Mouse (Mus musculus) ovary, adult 10 weeks (tissue): ENCODE data around the gene Tnfsf13. TPM values are rescaled to one million over a fixed set of nuclear protein-coding genes. Genes with fewer than 3 reads are reported as not detected.

Experiments used
- polyA plus RNA-seq: library from polyadenylated mRNA; stranded (reverse); fragments of 350-450 nt; fragmentation: Illumina TruSeq; extraction: RNeasy Lipid Tissue Mini Kit (QIAGEN cat#74804); gene quantifications from one replicate; pipeline ENCODE4 v1.2.3, GENCODE M21; 2014

Gene Tnfsf13
- 10.7 TPM for polyA plus RNA-seq

DNA sequence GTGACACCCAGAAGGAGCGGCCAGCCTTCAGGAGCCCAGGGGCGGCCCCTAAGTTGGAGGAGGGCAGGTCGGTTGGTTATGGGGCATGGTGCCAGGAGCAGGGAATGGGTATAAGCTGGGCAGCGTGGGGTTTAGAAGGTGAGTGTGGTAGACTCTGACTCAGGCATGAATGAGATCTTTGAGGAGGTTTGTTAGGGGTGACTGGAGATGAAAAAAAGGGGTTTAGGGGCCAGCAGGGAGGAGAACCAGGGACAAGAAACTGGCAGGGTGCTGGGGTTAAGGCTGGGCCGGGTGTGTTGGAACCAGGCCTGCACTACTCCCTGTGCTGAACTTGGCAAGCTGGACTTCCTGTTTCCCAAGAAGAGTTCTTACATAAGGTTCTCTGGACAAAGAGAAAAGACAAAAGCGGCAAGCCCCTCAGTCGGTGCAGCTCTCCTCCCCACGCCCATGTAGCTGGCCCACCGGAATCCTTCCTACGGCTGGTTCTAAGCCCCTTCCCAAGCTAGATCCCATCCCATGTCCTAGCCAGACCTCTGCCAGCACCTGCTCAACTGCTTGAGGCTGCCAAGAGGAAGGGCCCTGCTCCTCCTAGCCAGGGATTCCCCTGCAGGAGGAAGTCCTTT, at the start of gene Tnfsf13:
Gene Tnfsf13 (minus strand): TSS at position 259 of the 623 bp plus-strand sequence.

DNA sequence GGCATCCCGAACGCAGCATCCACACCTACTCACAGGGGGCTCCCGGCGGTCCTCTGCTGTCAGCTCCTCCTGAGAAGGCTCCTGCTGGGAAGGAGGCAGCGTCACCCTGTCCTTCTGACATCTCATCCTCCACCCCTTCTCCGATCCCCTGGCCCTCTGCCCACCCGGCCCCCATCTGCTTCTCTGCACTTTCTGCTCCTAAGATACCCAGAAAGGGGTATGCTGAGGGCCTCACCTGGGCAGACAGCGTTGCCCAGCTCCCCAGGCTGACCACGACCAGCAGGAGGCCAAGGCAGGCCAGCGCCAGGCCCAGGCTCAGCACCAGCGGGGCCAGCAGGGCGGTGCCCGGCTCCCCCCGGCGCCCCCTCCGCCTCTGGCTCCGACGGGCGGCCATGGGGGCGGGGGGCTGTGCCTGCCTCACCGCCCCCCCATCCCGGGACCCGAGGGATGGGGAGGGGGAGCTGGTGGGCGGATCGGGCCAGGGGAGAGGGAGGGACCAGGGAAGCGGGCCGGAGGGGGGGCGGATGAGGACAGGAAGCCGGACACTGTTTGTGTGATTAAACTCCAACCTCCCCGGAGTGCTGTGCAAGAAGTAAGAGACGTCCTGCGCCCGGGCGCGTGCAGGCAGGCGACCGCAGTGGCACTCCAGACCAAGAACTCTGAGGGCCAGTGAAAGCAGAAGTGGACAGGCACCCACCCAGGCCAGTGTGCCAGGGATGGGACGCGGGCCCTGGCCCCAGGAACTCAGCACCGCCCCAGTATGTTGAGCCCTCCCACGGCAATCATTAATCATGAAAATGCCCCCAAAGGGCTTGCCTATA, 10.0 kb upstream of the Tnfsf13 start, which contains the start of the genes Tnfsf12 and Tnfsfm13:
Gene Tnfsf12 (minus strand): TSS at position 489 of the 821 bp plus-strand sequence.
Gene Tnfsfm13 (minus strand): TSS at position 738 of the 821 bp plus-strand sequence.

DNA sequence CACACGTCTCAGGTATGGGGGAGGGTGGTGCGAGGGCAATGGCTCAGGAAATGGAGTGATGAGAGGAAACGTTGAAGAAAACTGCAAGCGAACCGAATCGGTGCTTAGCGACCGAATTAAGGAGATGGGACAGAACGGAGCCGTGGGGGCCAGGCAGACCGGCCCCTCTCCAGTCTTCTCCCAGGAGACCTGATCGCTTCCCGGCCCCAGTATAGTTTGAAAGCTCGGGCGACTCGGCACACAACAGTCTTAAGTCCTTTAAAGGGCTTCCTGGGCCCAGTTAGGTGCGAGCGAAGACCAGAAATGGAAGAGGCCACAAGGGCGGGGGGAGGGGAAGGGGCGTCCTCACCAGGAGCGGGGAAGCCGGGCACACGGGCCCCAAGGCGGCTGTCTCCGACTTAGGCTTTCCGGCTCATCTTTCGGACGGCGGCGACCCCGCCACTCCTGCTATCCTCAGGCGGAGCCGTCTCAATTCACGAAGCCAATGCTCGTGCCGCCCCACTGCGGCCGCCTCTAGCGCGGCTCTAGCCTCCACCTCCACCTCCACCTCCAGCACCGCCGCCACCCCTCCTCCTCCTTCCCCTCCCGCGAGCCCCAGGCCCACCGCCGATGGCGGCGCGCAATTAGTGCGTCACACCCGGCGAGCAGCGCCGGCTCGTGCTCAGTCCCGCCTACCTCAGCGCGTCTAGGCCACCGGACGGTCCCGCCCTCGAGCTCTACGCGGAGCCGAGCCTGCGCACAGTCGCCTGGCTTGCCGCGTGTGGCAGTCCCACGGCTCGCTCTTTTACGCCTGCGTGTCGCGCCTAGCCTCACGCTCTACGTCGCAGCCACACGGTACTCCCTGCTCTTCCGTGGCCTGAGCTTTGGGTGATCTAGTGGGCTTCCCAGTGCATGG, 4.0 kb downstream of the Tnfsf13 start, which contains the start of gene Senp3:
Gene Senp3 (minus strand): TSS at position 771 of the 895 bp plus-strand sequence.

DNA sequence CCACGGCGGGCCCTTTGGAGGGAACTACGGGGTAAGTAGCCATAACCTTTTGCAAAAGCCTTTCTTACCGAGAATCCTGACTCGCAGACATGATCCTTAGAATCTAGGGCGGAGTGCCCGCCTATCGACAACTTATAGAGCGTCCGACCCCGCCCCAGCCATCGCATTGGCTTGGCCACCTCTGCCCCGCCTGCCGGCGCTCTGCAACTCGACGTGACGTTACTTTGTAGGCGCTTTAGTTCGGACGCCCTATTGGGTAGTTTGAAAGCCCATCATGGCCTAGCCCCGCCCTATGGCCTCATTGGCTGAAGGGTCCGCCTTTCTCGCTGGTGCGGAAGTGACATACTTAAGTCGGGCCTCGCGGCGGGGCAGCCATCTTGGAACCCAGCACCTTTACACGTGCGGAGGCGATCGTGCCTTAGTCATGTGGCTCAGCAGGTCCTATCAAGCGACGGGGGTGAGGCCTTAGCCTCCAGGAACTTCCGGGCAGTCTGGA, 13.3 kb downstream of the Tnfsf13 start, which contains the start of gene Eif4a1:
Gene Eif4a1 (minus strand): TSS at position 213 of the 496 bp plus-strand sequence.

DNA sequence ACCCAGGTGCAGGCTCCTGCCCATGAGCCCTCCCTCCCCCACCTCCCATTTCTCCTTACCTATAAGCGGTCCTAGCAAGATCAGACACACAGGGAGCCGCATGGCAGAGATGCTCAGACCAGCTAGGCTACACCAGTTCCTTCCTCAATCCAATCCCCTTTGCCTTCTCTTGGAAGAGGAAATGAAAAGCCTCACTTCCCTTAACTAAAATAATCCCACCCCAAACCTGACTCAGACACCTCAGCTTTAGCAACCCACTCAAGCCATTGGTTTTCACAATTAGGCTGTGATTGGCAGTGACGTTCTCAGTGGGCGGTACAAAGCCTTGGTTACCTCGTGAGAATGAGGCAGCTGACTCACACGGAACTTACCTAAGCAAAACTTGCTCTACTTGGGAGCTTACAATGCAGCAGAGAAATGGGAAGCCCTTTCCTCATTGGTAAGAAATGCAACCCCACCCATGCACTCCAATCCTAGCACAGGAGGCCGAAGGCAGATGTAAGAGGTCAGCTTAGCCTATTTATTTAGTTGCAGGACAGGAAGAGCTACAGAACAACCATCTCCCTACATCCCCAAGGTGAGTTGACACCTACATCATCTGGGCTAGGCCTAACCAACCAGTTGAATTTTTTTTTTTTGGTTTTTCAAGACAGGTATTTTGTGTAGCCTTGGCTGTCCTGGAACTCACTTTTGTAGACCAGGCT, 19.5 kb downstream of the Tnfsf13 start, which contains the start of gene Cd68:
Gene Cd68 (minus strand): TSS at position 193 of the 704 bp plus-strand sequence.

DNA sequence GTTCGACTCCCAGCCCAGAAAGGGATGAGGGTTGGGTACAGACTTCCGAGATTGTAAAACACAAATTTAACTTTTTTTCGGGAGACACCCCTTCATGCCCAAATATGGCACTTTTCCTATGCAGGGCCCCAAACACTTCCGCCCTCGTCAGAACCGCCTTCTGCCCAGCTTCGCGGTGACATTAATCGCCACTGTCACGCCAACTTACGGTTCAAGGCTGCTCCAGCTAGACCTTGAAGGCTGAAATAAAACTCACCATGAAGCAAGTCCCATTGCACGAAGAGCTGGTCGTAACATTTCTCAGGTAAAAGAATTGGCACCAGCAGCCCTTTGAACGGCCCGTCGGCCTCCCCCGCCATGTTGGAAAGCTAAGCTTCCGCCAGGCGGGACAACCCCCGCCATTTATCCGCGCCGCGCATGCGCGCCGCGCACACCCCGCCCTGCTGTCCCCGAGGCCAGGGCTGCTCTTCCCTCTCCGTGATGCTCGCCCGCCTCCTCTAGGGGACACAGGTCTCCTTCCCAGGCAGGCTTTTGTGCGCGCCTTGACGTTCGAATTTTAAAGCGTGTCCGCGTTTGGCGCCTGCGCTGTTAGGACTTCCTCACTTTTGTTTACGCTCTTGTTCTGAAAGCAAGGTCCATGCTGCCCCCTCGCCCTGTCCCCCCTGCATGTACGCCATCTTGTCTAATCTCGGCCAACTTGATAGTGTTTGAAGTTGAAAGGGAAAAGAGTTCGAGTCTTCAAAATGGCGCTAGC, 23.2 kb downstream of the Tnfsf13 start, which contains the start of gene Mpdu1:
Gene Mpdu1 (minus strand): TSS at position 430 of the 754 bp plus-strand sequence.

DNA sequence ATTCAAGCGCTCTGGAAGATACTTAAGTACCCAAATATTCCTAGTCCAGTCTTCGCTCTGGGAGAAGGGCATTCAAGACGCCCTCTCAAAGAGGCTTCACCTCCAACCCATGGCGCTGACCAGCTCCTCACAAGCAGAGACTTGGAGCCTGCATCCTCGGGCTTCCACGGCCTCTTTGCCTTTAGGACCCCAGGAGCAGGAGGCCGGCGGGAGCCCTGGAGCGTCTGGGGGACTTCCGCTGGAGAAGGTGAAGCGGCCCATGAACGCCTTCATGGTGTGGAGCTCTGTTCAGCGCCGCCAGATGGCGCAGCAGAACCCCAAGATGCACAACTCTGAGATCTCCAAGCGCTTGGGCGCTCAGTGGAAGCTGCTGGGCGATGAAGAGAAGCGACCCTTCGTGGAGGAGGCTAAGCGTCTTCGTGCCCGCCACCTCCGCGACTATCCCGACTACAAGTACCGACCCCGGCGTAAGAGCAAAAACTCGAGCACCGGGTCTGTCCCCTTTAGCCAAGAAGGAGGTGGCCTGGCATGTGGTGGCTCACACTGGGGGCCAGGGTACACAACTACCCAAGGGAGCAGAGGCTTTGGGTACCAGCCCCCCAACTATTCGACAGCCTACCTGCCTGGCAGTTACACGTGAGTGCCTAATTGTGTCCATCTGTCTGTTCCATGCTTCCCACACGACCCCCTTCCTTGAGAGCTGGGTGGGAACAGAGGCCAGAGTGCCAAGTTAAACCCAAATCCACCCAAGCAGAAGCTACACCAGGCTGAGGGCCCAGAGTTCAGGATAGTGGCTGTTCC, 30.1 kb downstream of the Tnfsf13 start, which contains the start of gene Sox15:
Gene Sox15 (plus strand): TSS at position 51 of the 801 bp plus-strand sequence.

Other genes with a start within 250 kb of the Tnfsf13 start
- 0.48 TPM for gene Dnah2, start 136.7 kb downstream of the Tnfsf13 start, polyA plus RNA-seq
- gene Efnb3, start 125.6 kb downstream of the Tnfsf13 start, polyA plus RNA-seq = 1.6 TPM
- 1.1 TPM for gene Wrap53, start 105.5 kb downstream of the Tnfsf13 start, polyA plus RNA-seq
- 9.2 TPM for gene Trp53, start 105.4 kb downstream of the Tnfsf13 start, polyA plus RNA-seq
- 165 TPM for gene Atp1b2, start 79.8 kb downstream of the Tnfsf13 start, polyA plus RNA-seq
- gene Shbg, start 67.9 kb downstream of the Tnfsf13 start, polyA plus RNA-seq = 0.66 TPM
- gene Sat2, start 63.8 kb downstream of the Tnfsf13 start, polyA plus RNA-seq = 4.7 TPM
- 11.1 TPM for gene Fxr2, start 52.8 kb downstream of the Tnfsf13 start, polyA plus RNA-seq
- gene Sox15, start 30.5 kb downstream of the Tnfsf13 start, polyA plus RNA-seq = not detected
- gene Mpdu1, start 23.1 kb downstream of the Tnfsf13 start, polyA plus RNA-seq = 13.0 TPM
- gene Cd68, start 19.6 kb downstream of the Tnfsf13 start, polyA plus RNA-seq = 9.4 TPM
- 723 TPM for gene Eif4a1, start 13.4 kb downstream of the Tnfsf13 start, polyA plus RNA-seq
- gene Senp3, start 3.7 kb downstream of the Tnfsf13 start, polyA plus RNA-seq = 55.2 TPM
- 4.0 TPM for gene Tnfsf12, start 10.1 kb upstream of the Tnfsf13 start, polyA plus RNA-seq
- 2.3 TPM for gene Tnfsfm13, start 10.3 kb upstream of the Tnfsf13 start, polyA plus RNA-seq
- gene Polr2a, start 72.9 kb upstream of the Tnfsf13 start, polyA plus RNA-seq = 38.0 TPM
- gene Slc35g3, start 76.2 kb upstream of the Tnfsf13 start, polyA plus RNA-seq = 0.48 TPM
- 26.4 TPM for gene Zbtb4, start 80.1 kb upstream of the Tnfsf13 start, polyA plus RNA-seq
- 3.4 TPM for gene Chrnb1, start 110.2 kb upstream of the Tnfsf13 start, polyA plus RNA-seq
- 7.0 TPM for gene Fgf11, start 116.1 kb upstream of the Tnfsf13 start, polyA plus RNA-seq
- 1.2 TPM for gene Tmem102, start 119.8 kb upstream of the Tnfsf13 start, polyA plus RNA-seq
- not detected for gene Gm39566, start 129.5 kb upstream of the Tnfsf13 start, polyA plus RNA-seq
- not detected for gene Spem2, start 132.7 kb upstream of the Tnfsf13 start, polyA plus RNA-seq
- gene Spem1, start 136.4 kb upstream of the Tnfsf13 start, polyA plus RNA-seq = not detected
- gene Nlgn2, start 152.0 kb upstream of the Tnfsf13 start, polyA plus RNA-seq = 1.4 TPM
- gene Tmem256, start 152.7 kb upstream of the Tnfsf13 start, polyA plus RNA-seq = 16.6 TPM
- 1.2 TPM for gene Plscr3, start 160.6 kb upstream of the Tnfsf13 start, polyA plus RNA-seq
- gene Tnk1, start 172.9 kb upstream of the Tnfsf13 start, polyA plus RNA-seq = 0.26 TPM
- gene Tmem95, start 192.2 kb upstream of the Tnfsf13 start, polyA plus RNA-seq = not detected
- gene Kctd11, start 195.6 kb upstream of the Tnfsf13 start, polyA plus RNA-seq = 2.4 TPM
- gene Acap1, start 209.8 kb upstream of the Tnfsf13 start, polyA plus RNA-seq = not detected
- 2.4 TPM for gene 2810408A11Rik, start 215.2 kb upstream of the Tnfsf13 start, polyA plus RNA-seq
- 4.1 TPM for gene Neurl4, start 215.3 kb upstream of the Tnfsf13 start, polyA plus RNA-seq
- gene Gps2, start 228.1 kb upstream of the Tnfsf13 start, polyA plus RNA-seq = 21.7 TPM
- 199 TPM for gene Eif5a, start 236.2 kb upstream of the Tnfsf13 start, polyA plus RNA-seq